Mouse (Mus musculus) bone marrow, adult 2 months (tissue): ENCODE data around the gene Uba2.

ENCODE experiments used
- CTCF ChIP-seq: fragments of 200-500 bp; IDR thresholded peaks from 2 replicates; pipeline ENCODE4 v1.5.1; 2011; ENCODE audit warnings: low read length, control low read depth; ENCODE audit not compliant: control insufficient read depth, insufficient read depth
- POLR2A ChIP-seq: fragments of 200-500 bp; IDR thresholded peaks from 2 replicates; pipeline ENCODE4 v1.6.1; 2011; ENCODE audit warnings: low read depth, mild to moderate bottlenecking, control low read depth, low read length, borderline replicate concordance; ENCODE audit not compliant: control insufficient read depth

- no peak for TF ChIP-seq CTCF
- no peak for TF ChIP-seq POLR2A
Observed at GRCm38 (mm10) chr7:34213281-34213680, 43.9 kb upstream of the Uba2 start.
